Mouse (Mus musculus) kidney, embryonic 15.5 days (tissue): Measurements from ENCODE around the gene 2010111I01Rik. TPM values are rescaled to one million over a fixed set of nuclear protein-coding genes. Genes with fewer than 3 reads are reported as not detected.

Experiments
- ATAC-seq: fragments of 200-750 bp; cut with Nextera tagmentation; replicated peaks from 2 replicates; pipeline ENCODE4 v1.8.0; 2017; ENCODE audit warnings: moderate TSS enrichment; ENCODE audit not compliant: low FRiP score
- H3K27ac ChIP-seq: fragments of 300-500 bp; sonication (generic); 2 replicates; pipeline ENCODE4 v1.5.1; 2015; ENCODE audit warnings: mild to moderate bottlenecking, inconsistent platforms
- H3K27me3 ChIP-seq: fragments of 300-500 bp; sonication (generic); 2 replicates; pipeline ENCODE4 v1.6.1; 2015; ENCODE audit warnings: inconsistent platforms
- H3K36me3 ChIP-seq: fragments of 300-500 bp; sonication (generic); 2 replicates; pipeline ENCODE4 v1.6.1; 2015; ENCODE audit warnings: inconsistent platforms
- H3K4me1 ChIP-seq: fragments of 300-500 bp; sonication (generic); 2 replicates; pipeline ENCODE4 v1.6.1; 2015; ENCODE audit warnings: inconsistent platforms
- H3K4me2 ChIP-seq: fragments of 300-500 bp; sonication (generic); 2 replicates; pipeline ENCODE4 v1.6.1; 2015; ENCODE audit warnings: moderate library complexity, mild to moderate bottlenecking, inconsistent platforms
- H3K4me3 ChIP-seq: fragments of 300-500 bp; sonication (generic); replicated peaks from 2 replicates; pipeline ENCODE4 v1.5.1; 2015; ENCODE audit warnings: mild to moderate bottlenecking, inconsistent platforms
- H3K9ac ChIP-seq: fragments of 300-500 bp; sonication (generic); 2 replicates; pipeline ENCODE4 v1.6.1; 2015; ENCODE audit warnings: mild to moderate bottlenecking, inconsistent platforms
- H3K9me3 ChIP-seq: fragments of 300-500 bp; sonication (generic); replicated peaks from 2 replicates; pipeline ENCODE4 v1.6.1; 2016; ENCODE audit warnings: inconsistent platforms
- WGBS: fragments of 180-500 bp; shearing (Covaris S2); methylation state at CpG from one replicate; pipeline ENCODE4 v1.1.7; 2015; ENCODE audit warnings: mixed read lengths; 5-methylcytosine and 5-hydroxymethylcytosine counted together
- polyA plus RNA-seq: library from polyadenylated mRNA; unstranded; fragments of >200 nt; fragmentation: Nextera tagmentation; extraction: Ambion mirVana; gene quantifications from 2 replicates; pipeline ENCODE4 v1.2.1, GENCODE M21; 2015

2010111I01Rik gene
- polyA plus RNA-seq, 1 experiment from 2014 or later, result 128 TPM

DNA sequence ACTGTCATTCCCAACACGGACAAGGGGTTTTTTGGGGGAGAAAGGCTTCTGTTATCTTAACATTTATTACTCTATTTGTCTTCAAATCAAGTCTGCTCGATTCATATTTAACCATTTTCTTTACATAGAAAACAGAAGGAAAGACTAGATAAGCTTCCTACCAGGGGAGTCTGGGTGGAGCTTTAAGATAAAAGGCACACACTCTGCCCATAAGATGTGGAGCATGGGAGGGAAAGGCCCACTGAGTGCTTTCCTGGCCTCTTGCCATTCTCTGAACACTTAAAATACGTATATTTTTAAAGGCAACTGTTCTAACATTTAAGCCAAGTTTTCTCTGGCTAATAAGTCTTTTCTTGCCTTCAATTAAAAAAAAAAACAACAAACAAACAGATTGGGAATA lies 25.3 kb upstream of the 2010111I01Rik start:
- Histone ChIP-seq H3K27ac (no peak overlapping the region), H3K9me3 (no peaks in the 10 kb centered on the region), H3K4me3 (no peak overlapping the region), H3K36me3 (no peaks in the 10 kb centered on the region), H3K9ac (no peak overlapping the region), H3K4me2 (no peak overlapping the region), H3K27me3 (no peaks in the 10 kb centered on the region), H3K4me1 (peaks cover 18% of the 10 kb centered on the region)
- ATAC-seq, result no peak
- WGBS, result 46% methylated on average over 3 of the region's 3 CpGs

DNA sequence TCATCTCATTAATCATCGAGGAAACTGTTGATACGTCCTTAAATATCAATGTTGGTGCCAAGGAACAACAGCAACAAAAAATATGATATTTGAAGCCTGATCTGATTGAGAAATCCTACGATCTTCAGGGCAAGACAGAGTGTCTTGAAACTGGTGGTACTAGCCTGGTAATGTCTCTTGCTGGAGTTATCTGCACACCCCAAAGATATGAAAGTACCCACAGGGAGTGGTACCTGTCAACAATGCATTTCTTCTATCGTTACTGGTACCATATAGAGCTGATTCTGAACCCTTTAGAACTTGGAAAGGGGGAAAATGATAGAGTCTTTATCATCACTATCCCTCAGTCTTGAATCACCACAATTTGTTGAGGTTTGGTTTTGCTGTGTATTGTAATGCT lies 24.9 kb upstream of the 2010111I01Rik start:
- Histone ChIP-seq H3K36me3 (no peaks in the 10 kb centered on the region), H3K27ac (no peak overlapping the region), H3K9me3 (no peaks in the 10 kb centered on the region), H3K4me3 (no peak overlapping the region), H3K4me1 (peaks cover 22% of the 10 kb centered on the region), H3K4me2 (no peak overlapping the region), H3K9ac (no peak overlapping the region), H3K27me3 (no peaks in the 10 kb centered on the region)
- no peak for ATAC-seq
- WGBS, result 75% methylated on average over 4 of the region's 4 CpGs

DNA sequence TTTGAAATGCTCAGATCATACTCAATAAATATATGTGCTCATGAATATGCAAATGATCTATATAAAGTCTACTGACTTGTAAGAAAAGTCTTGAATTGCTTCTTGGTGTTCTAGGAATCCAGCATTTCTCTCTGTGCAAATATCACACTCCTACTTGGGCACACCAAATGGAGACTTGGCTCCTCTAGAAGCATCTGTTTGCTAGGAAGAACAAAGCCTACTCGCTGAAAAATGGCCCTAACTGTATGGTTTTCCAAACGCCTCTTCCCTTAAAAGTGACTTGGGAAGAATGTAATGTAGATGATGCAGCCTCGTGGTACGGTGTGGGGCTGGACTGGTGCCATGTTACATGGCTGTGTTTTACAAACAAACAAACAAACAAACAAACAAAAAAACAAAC lies 24.0 kb upstream of the 2010111I01Rik start:
- no peak overlapping the region for H3K27ac ChIP-seq
- H3K9ac ChIP-seq, result no peak overlapping the region
- no peaks in the 10 kb centered on the region for H3K9me3 ChIP-seq
- no peak overlapping the region for H3K4me3 ChIP-seq
- no peak for ATAC-seq
- no peaks in the 10 kb centered on the region for H3K27me3 ChIP-seq
- no peak overlapping the region for H3K4me2 ChIP-seq
- WGBS, result 63% methylated on average over 4 of the region's 4 CpGs
- H3K36me3 ChIP-seq, result no peaks in the 10 kb centered on the region
- peaks cover 29% of the 10 kb centered on the region for H3K4me1 ChIP-seq

DNA sequence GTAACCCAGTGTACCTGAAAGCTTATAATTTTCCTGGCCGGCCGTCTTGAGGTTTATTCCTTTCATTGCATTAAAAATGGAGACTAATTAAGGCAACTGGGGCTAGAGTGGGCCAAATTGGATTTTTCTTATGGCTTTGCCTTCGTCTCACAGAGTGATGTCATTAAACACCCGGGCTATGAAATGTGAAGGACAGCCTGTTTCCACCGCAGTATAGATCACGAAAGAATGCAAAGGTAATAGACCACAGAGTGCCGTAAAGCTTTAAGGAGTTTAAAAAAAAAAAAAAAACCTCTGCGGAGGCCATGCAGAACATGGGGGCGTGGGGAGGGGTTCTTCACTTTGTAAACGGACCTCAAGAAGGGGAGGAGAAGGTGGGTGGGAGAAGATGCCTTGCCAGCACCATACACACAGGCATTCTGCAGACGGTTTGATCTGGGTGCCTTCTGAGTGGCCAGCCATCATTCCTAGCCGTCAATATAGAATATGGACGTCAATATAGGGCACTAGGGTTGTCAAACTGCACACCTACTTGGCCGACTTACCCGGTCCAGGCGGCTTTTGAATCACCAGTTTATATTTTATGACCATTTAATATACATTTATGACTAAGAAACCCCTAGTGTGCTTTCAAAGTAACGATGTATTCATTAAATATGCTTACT lies 23.2 kb upstream of the 2010111I01Rik start:
- Histone ChIP-seq H3K4me3 (no peak overlapping the region), H3K9me3 (no peaks in the 10 kb centered on the region), H3K4me2 (no peak overlapping the region), H3K27ac (no peak overlapping the region), H3K9ac (no peak overlapping the region), H3K27me3 (no peaks in the 10 kb centered on the region), H3K4me1 (peaks cover 30% of the 10 kb centered on the region), H3K36me3 (no peaks in the 10 kb centered on the region)
- no peak for ATAC-seq
- 67% methylated on average over 17 of the region's 17 CpGs for WGBS

DNA sequence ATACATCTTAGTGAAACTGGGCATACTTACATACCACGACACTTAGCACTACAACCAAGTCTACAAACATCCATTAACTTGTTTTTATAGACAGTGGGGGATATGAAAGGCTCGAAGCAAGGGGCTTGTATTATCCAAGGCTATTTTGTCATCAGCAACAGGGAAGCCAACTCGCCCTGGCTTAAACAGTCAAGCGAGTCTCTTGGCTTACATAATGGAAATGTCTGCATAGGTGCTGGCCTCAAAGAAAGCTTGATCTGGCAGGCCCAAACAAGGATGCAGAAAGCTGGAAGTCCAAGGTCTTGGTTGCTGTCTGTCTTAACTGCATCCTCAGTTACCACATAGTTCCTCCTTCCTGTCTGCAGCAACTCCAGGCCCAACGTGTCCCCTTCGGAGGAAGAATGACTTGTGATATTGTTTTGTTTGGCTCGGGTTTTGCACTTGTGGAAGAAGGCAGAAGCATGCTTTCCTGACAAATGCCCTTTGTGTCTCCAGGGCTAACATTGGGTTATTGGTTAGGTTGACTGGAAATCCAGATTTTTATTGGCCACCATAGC lies 21.3 kb upstream of the 2010111I01Rik start:
- H3K4me3 ChIP-seq, result no peak overlapping the region
- no peak for ATAC-seq

DNA sequence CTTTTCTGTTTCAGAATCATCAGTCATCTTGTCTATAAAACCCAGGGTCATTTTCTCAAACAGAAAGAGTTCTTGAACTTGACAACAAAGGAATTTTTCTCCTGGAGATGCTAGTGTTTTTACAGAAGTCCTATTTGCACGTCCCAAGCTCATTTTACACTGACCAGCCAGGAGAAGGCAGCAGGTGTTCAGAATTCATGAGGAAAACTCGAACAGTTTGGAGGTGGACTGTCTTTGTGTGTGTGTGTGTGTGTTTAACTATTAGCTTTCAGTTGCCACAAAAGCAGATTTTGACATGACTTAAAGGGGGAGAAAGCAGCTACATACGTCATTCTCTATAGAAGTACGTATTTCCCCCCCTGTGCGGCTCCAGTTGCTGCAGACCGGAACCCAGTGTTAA lies 20.6 kb upstream of the 2010111I01Rik start:
- H3K36me3 ChIP-seq, result no peaks in the 10 kb centered on the region
- H3K9me3 ChIP-seq, result no peaks in the 10 kb centered on the region
- H3K4me3 ChIP-seq, result no peak overlapping the region
- H3K9ac ChIP-seq, result no peak overlapping the region
- peak overlapping the region; percentile 63 for H3K27ac ChIP-seq
- no peaks in the 10 kb centered on the region for H3K27me3 ChIP-seq
- ATAC-seq, result no peak
- WGBS, result 53% methylated on average over 6 of the region's 6 CpGs
- H3K4me1 ChIP-seq, result peaks cover 30% of the 10 kb centered on the region
- H3K4me2 ChIP-seq, result 0 out of 2 replicates have a peak overlapping the region, but pooled peaks have one; percentile 35

More for the DNA sequence above, 21.3 kb upstream of the 2010111I01Rik start:
- Histone ChIP-seq H3K27ac (peak overlapping the region; percentile 63), H3K36me3 (no peaks in the 10 kb centered on the region), H3K27me3 (no peaks in the 10 kb centered on the region), H3K9ac (no peak overlapping the region), H3K4me2 (no peak overlapping the region), H3K9me3 (no peaks in the 10 kb centered on the region), H3K4me1 (peaks cover 30% of the 10 kb centered on the region)
- WGBS, result 53% methylated on average over 7 of the region's 7 CpGs

DNA sequence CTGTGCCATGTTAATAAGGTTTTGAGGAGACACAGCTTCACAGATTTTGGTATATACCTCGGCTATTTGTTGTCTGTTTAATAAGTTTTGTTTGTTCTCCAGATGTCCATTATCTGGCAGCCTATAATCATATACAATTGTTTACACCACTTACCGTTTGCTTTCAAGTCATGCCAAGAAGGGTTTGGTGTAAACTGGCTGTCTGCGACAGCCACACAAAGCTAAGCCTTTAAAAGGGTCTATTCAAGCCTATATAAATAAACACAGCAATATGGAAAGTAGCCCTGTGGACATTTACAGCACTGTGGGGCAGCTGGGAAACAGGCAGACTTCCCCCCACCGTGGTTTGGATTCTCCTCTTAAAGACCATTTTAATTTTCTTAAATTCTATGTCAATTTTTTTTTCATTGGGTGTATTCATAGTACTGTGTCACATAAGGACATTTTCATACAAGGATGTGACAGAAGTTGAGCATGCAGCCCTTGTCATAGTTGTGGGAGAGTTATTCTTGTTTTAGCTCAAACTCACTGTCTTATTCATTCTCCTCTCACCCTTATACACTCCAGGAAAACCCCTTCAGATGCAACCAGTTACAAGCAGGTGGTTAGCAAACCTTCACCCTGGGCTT lies 15.0 kb upstream of the 2010111I01Rik start:
- H3K9me3 ChIP-seq, result no peaks in the 10 kb centered on the region
- H3K4me2 ChIP-seq, result no peak overlapping the region
- H3K36me3 ChIP-seq, result no peaks in the 10 kb centered on the region
- no peak overlapping the region for H3K4me3 ChIP-seq
- ATAC-seq, result no peak
- no peak overlapping the region for H3K27ac ChIP-seq
- no peak overlapping the region for H3K9ac ChIP-seq
- 46% methylated on average over 4 of the region's 4 CpGs for WGBS
- peaks cover 9% of the 10 kb centered on the region for H3K4me1 ChIP-seq
- no peaks in the 10 kb centered on the region for H3K27me3 ChIP-seq

DNA sequence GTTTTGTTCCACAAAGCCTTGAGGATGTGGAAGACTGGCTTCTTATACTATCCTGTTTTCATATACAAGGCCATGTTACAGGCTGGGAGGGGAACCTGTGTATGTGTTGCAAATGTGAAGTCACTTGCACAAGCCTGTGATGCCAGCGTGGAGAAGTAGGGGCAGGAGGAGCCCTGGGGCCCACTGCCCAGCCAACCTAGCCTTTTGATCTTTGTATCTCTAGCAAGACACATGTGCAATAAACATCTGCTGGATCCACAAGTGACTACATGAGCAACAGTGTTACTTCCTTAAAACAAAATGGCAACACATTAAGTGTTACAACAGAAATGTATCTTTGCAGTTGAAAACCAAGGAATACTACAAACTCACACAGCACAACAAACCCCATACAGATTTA lies 13.1 kb upstream of the 2010111I01Rik start:
- Histone ChIP-seq H3K4me2 (no peak overlapping the region), H3K36me3 (no peaks in the 10 kb centered on the region), H3K4me3 (no peak overlapping the region), H3K9me3 (no peaks in the 10 kb centered on the region), H3K27me3 (no peaks in the 10 kb centered on the region), H3K4me1 (no peaks in the 10 kb centered on the region), H3K27ac (no peak overlapping the region), H3K9ac (no peak overlapping the region)
- ATAC-seq, result no peak
- WGBS, result 61% methylated on average over 1 of the region's 1 CpGs

DNA sequence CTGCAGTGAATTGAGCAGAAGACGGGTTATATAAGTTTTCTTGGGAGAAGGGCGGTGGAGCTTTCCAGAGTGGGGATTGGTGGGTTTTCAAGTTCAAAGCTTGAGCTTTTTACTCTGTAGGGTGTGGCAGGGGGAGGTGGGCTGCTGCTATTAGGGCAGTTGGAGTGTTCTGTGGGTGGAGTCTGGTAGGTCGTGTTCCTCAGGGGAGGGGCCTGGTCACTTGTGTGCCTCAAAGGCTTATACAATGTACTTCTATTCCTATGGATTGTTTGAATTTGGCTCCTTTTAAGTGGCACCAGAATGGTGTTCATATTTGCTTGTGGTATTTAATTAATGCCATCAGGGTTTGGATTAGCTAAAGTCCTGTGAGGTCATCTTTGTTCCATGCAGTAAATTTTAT lies 12.6 kb upstream of the 2010111I01Rik start:
- no peaks in the 10 kb centered on the region for H3K4me1 ChIP-seq
- H3K9me3 ChIP-seq, result no peaks in the 10 kb centered on the region
- no peak overlapping the region for H3K4me3 ChIP-seq
- 73% methylated on average over 3 of the region's 3 CpGs for WGBS
- no peak overlapping the region for H3K27ac ChIP-seq
- no peak for ATAC-seq
- no peaks in the 10 kb centered on the region for H3K27me3 ChIP-seq
- H3K9ac ChIP-seq, result no peak overlapping the region
- no peaks in the 10 kb centered on the region for H3K36me3 ChIP-seq
- no peak overlapping the region for H3K4me2 ChIP-seq

DNA sequence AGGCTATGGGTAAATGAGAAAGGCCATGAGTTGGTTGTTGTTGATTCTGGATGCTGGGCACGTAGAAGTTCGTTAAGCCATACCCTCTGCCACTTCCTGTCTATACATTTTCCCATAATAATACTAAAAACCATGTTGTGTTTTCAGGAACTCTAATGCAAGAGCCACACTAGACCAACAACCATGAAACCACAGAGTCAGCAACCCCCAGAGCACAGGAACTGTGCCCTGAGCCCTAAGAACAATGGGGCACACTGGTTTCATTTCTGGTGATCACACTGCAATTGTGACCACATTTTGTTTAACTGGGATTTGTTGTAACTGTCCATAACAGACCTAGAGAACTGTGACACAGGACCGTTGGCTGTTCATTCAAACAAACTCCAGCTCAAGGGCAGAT lies 12.1 kb upstream of the 2010111I01Rik start:
- no peak overlapping the region for H3K4me2 ChIP-seq
- H3K4me1 ChIP-seq, result no peaks in the 10 kb centered on the region
- H3K4me3 ChIP-seq, result no peak overlapping the region
- H3K27ac ChIP-seq, result no peak overlapping the region
- no peak for ATAC-seq
- no peak overlapping the region for H3K9ac ChIP-seq
- H3K9me3 ChIP-seq, result no peaks in the 10 kb centered on the region
- no peaks in the 10 kb centered on the region for H3K27me3 ChIP-seq
- H3K36me3 ChIP-seq, result no peaks in the 10 kb centered on the region
- WGBS, result 69% methylated on average over 3 of the region's 3 CpGs

DNA sequence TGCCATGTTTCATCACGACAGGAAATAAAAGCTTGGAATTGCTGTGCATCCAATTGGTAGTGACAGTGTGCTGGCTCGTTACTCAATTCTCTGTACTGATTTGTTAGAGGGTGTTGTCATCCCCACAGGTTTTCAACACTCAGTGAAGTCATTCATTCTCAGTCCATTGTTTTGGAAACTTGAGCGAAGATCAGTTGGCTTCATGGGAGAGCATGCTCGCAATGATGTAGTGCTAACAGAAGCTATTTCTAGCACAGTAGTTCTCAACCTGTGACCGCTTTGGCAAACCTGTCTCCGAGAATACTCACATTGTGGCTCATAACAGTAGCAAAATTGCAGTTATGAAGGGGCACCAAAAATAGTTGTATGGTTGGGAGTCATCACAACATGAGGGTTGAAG lies 8.7 kb upstream of the 2010111I01Rik start:
- ATAC-seq, result no peak
- no peaks in the 10 kb centered on the region for H3K36me3 ChIP-seq
- no peaks in the 10 kb centered on the region for H3K9me3 ChIP-seq
- no peaks in the 10 kb centered on the region for H3K27me3 ChIP-seq
- no peak overlapping the region for H3K4me3 ChIP-seq
- no peaks in the 10 kb centered on the region for H3K4me1 ChIP-seq
- H3K9ac ChIP-seq, result no peak overlapping the region
- WGBS, result 89% methylated on average over 6 of the region's 6 CpGs
- H3K27ac ChIP-seq, result no peak overlapping the region
- H3K4me2 ChIP-seq, result no peak overlapping the region

DNA sequence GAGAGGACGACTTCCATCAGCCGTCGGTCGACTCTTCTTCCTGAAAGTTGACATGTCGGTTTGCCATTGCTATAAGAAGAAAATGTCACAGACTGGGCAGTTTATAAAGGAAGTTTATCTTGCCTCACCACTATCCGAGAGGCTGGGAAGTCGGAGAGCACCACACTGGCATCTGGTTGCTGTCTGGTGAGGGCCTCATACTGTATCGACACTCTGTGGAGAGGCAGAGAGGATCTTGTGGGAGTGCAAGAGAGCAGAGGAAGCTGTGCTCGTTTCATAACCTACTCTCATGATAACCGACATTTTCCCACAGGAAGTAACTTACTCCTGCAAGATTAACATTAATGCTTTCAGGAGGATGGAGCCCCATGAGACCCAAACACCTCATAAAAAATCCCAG lies 7.9 kb upstream of the 2010111I01Rik start:
- Histone ChIP-seq H3K36me3 (no peaks in the 10 kb centered on the region), H3K27me3 (no peaks in the 10 kb centered on the region), H3K27ac (no peak overlapping the region), H3K9me3 (no peaks in the 10 kb centered on the region), H3K4me3 (no peak overlapping the region), H3K4me1 (no peaks in the 10 kb centered on the region), H3K4me2 (no peak overlapping the region), H3K9ac (no peak overlapping the region)
- no peak for ATAC-seq
- 63% methylated on average over 10 of the region's 10 CpGs for WGBS
